Mouse (Mus musculus): ENCODE measurements around the gene Nnmt. TPM values are rescaled to one million over a fixed set of nuclear protein-coding genes. Genes with fewer than 3 reads are reported as not detected.

Nnmt gene
- polyA plus RNA-seq, 1 experiment from 2014 or later: 2.8 TPM

DNA sequence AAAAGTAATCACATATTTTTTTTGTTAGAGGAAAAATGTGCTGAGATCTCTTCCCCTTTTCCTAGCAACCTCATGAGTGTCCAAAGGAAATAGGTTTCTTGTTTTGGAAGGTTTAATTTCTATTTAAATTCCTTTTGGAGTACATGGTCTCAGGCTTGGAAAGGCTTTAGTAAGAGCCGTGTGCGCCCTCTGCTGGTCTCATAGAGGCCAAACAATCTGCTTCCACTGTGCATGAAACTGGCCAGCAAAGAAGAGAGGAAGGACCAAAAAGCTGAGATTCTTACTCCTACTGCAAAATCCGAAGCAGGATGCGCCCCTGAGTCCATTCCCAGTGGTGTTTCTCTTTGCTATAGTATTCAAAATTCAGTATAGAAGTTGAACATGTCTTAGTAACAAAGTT lies 18.6 kb downstream of the Nnmt start:
- Histone ChIP-seq H3K27ac (replicated peaks; ENCODE audit: low read depth, low read length) (no peak overlapping the region), H3K4me1 (ENCODE audit: control insufficient read depth, insufficient read depth, low read length) (no peaks in the 10 kb centered on the region), H3K36me3 (replicated peaks; ENCODE audit: control insufficient read depth, insufficient read depth, low read depth, low read length) (no peaks in the 10 kb centered on the region), H3K9ac (replicated peaks; ENCODE audit: low read length) (no peak overlapping the region), H3K9me3 (replicated peaks; ENCODE audit: control insufficient read depth, low read length) (no peaks in the 10 kb centered on the region), H3K4me3 (ENCODE audit: low read depth, low read length) (no peak overlapping the region), H3K4me2 (ENCODE audit: low read depth, low read length) (no peak overlapping the region), H3K27me3 (ENCODE audit: control insufficient read depth, insufficient read depth, low read length) (no peaks in the 10 kb centered on the region)
- WGBS: 12% methylated on average over 4 of the region's 4 CpGs
- no peak for ATAC-seq (replicated peaks; ENCODE audit: insufficient number of reproducible peaks, low FRiP score, low TSS enrichment, low read depth)
- peak; percentile 87 for DNase-seq (ENCODE audit: low spot score)

DNA sequence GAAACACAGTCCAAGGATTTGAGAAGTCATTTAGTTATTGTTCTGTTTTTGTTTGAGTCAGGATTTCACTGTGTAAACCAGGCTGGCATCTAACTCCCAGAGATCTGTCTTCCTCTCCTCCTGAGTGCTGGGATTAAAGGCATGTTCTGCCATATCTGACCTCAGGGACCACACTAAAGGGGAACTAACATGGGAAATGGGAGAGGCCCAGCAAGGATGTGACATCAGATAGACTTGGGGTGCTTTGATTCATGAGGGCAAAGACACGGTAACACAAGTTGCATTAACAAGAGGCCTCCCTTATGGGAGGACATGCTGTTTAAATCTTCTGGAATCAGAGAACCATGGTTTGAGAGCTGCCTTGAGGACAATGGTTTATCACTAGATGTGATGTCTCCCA lies 24.1 kb downstream of the Nnmt start:
- Histone ChIP-seq H3K9me3 (replicated peaks; ENCODE audit: control insufficient read depth, low read length) (no peaks in the 10 kb centered on the region), H3K9ac (replicated peaks; ENCODE audit: low read length) (no peak overlapping the region), H3K36me3 (replicated peaks; ENCODE audit: control insufficient read depth, insufficient read depth, low read depth, low read length) (no peaks in the 10 kb centered on the region), H3K27me3 (ENCODE audit: control insufficient read depth, insufficient read depth, low read length) (no peaks in the 10 kb centered on the region), H3K4me1 (ENCODE audit: control insufficient read depth, insufficient read depth, low read length) (no peaks in the 10 kb centered on the region), H3K27ac (replicated peaks; ENCODE audit: low read depth, low read length) (no peak overlapping the region), H3K4me2 (ENCODE audit: low read depth, low read length) (no peak overlapping the region), H3K4me3 (ENCODE audit: low read depth, low read length) (no peak overlapping the region)
- no peak for ATAC-seq (replicated peaks; ENCODE audit: insufficient number of reproducible peaks, low FRiP score, low TSS enrichment, low read depth)
- no peak for DNase-seq (ENCODE audit: low spot score)
- WGBS: 85% methylated on average over 1 of the region's 1 CpGs

DNA sequence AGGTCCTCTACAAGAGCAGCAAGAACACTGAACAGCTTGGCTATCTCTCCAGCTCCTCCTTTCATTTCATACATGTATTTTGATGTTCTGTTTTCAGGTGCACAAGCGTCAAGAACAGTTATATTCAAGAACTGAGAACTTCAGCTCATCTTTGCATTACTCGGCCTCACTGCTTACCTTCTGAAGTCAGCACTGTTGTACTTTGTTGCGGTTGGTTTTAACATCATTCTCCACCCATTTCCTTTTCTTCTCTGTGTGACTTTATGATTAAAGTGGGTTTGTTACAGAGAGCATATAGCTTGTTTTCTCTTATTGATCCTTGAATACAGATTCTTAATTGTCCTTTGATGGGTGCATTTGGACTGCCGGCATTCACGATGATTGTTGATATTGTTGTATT lies 42.6 kb downstream of the Nnmt start:
- no peak overlapping the region for H3K27ac ChIP-seq (replicated peaks; ENCODE audit: low read depth, low read length)
- DNase-seq (ENCODE audit: low spot score): no peak
- WGBS: 87% methylated on average over 5 of the region's 5 CpGs

GRCm38 (mm10) chr9:48559482-48560139 lies 45.3 kb downstream of the Nnmt start:
- 25% methylated on average over 4 of the region's 4 CpGs for WGBS

More for the DNA sequence above, 42.6 kb downstream of the Nnmt start:
- H3K4me2 ChIP-seq (ENCODE audit: low read depth, low read length): no peak overlapping the region
- no peaks in the 10 kb centered on the region for H3K4me1 ChIP-seq (ENCODE audit: control insufficient read depth, insufficient read depth, low read length)
- no peak for ATAC-seq (replicated peaks; ENCODE audit: insufficient number of reproducible peaks, low FRiP score, low TSS enrichment, low read depth)
- H3K27me3 ChIP-seq (ENCODE audit: control insufficient read depth, insufficient read depth, low read length): no peaks in the 10 kb centered on the region
- no peaks in the 10 kb centered on the region for H3K36me3 ChIP-seq (replicated peaks; ENCODE audit: control insufficient read depth, insufficient read depth, low read depth, low read length)
- no peak overlapping the region for H3K9ac ChIP-seq (replicated peaks; ENCODE audit: low read length)
- H3K4me3 ChIP-seq (ENCODE audit: low read depth, low read length): no peak overlapping the region
- H3K9me3 ChIP-seq (replicated peaks; ENCODE audit: control insufficient read depth, low read length): no peaks in the 10 kb centered on the region

GRCm38 (mm10) chr9:48558637-48559036 lies 46.3 kb downstream of the Nnmt start:
- Histone ChIP-seq H3K4me1 (ENCODE audit: control insufficient read depth, insufficient read depth, low read length) (no peaks in the 10 kb centered on the region), H3K9ac (replicated peaks; ENCODE audit: low read length) (no peak overlapping the region), H3K4me2 (ENCODE audit: low read depth, low read length) (no peak overlapping the region), H3K36me3 (replicated peaks; ENCODE audit: control insufficient read depth, insufficient read depth, low read depth, low read length) (no peaks in the 10 kb centered on the region), H3K9me3 (replicated peaks; ENCODE audit: control insufficient read depth, low read length) (no peaks in the 10 kb centered on the region), H3K4me3 (ENCODE audit: low read depth, low read length) (no peak overlapping the region), H3K27me3 (ENCODE audit: control insufficient read depth, insufficient read depth, low read length) (no peaks in the 10 kb centered on the region), H3K27ac (replicated peaks; ENCODE audit: low read depth, low read length) (no peak overlapping the region)
- DNase-seq (ENCODE audit: low spot score): no peak
- no peak for ATAC-seq (replicated peaks; ENCODE audit: insufficient number of reproducible peaks, low FRiP score, low TSS enrichment, low read depth)
- 78% methylated on average over 4 of the region's 4 CpGs for WGBS

More at GRCm38 (mm10) chr9:48559482-48560139, 45.3 kb downstream of the Nnmt start:
- Histone ChIP-seq H3K4me2 (ENCODE audit: low read depth, low read length) (no peak overlapping the region), H3K9me3 (replicated peaks; ENCODE audit: control insufficient read depth, low read length) (no peaks in the 10 kb centered on the region), H3K4me3 (ENCODE audit: low read depth, low read length) (no peak overlapping the region), H3K27me3 (ENCODE audit: control insufficient read depth, insufficient read depth, low read length) (no peaks in the 10 kb centered on the region), H3K9ac (replicated peaks; ENCODE audit: low read length) (no peak overlapping the region), H3K27ac (replicated peaks; ENCODE audit: low read depth, low read length) (no peak overlapping the region), H3K4me1 (ENCODE audit: control insufficient read depth, insufficient read depth, low read length) (no peaks in the 10 kb centered on the region), H3K36me3 (replicated peaks; ENCODE audit: control insufficient read depth, insufficient read depth, low read depth, low read length) (no peaks in the 10 kb centered on the region)
- ATAC-seq (replicated peaks; ENCODE audit: insufficient number of reproducible peaks, low FRiP score, low TSS enrichment, low read depth) (no peak), DNase-seq (ENCODE audit: low spot score) (peak; percentile 58)

- Histone ChIP-seq H3K4me2 (ENCODE audit: low read depth, low read length) (no peak overlapping the region), H3K36me3 (replicated peaks; ENCODE audit: control insufficient read depth, insufficient read depth, low read depth, low read length) (no peaks in the 10 kb centered on the region), H3K9ac (replicated peaks; ENCODE audit: low read length) (no peak overlapping the region), H3K4me3 (ENCODE audit: low read depth, low read length) (no peak overlapping the region), H3K9me3 (replicated peaks; ENCODE audit: control insufficient read depth, low read length) (no peaks in the 10 kb centered on the region), H3K27ac (replicated peaks; ENCODE audit: low read depth, low read length) (no peak overlapping the region), H3K27me3 (ENCODE audit: control insufficient read depth, insufficient read depth, low read length) (no peaks in the 10 kb centered on the region), H3K4me1 (ENCODE audit: control insufficient read depth, insufficient read depth, low read length) (no peaks in the 10 kb centered on the region)
- DNase-seq (ENCODE audit: low spot score) (no peak), ATAC-seq (replicated peaks; ENCODE audit: insufficient number of reproducible peaks, low FRiP score, low TSS enrichment, low read depth) (no peak)
- 72% methylated on average over 2 of the region's 2 CpGs for WGBS
Measured at GRCm38 (mm10) chr9:48549056-48549455, 55.9 kb downstream of the Nnmt start.

DNA sequence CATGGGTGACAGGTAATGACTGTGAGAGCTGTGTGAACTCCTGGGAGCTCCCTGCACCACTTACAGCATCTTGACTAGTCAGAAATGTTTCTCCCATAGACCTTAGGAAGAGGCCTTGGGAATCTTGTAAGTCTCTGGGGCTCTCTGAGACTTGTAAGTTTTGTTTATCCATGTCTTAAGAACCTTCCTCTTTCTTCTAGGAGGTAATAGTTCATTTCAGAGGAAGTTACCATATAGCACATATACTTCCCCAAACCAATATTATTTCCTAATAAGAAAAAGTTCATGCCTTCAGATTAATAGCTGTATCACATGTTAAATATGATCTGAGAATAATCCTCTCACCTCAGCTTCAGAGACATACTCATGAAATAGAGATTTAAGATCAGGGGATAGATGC lies 57.7 kb downstream of the Nnmt start:
- H3K4me3 ChIP-seq (ENCODE audit: low read depth, low read length): no peak overlapping the region
- no peak overlapping the region for H3K27ac ChIP-seq (replicated peaks; ENCODE audit: low read depth, low read length)
- no peak for DNase-seq (ENCODE audit: low spot score)
- H3K4me2 ChIP-seq (ENCODE audit: low read depth, low read length): no peak overlapping the region
- no peaks in the 10 kb centered on the region for H3K4me1 ChIP-seq (ENCODE audit: control insufficient read depth, insufficient read depth, low read length)
- H3K9me3 ChIP-seq (replicated peaks; ENCODE audit: control insufficient read depth, low read length): no peaks in the 10 kb centered on the region
- H3K9ac ChIP-seq (replicated peaks; ENCODE audit: low read length): no peak overlapping the region
- no peaks in the 10 kb centered on the region for H3K27me3 ChIP-seq (ENCODE audit: control insufficient read depth, insufficient read depth, low read length)
- no peaks in the 10 kb centered on the region for H3K36me3 ChIP-seq (replicated peaks; ENCODE audit: control insufficient read depth, insufficient read depth, low read depth, low read length)
- ATAC-seq (replicated peaks; ENCODE audit: insufficient number of reproducible peaks, low FRiP score, low TSS enrichment, low read depth): no peak
